Mouse (Mus musculus) cerebellum, postnatal 14 days (tissue): ENCODE data around the gene Ikzf1.
A peak's percentile ranks its signal among the peaks of the same experiment; 100 is the strongest.

Source experiments
- DNase-seq, 2 experiments: peaks; one replicate each; pipeline ENCODE4 v3.0.0; 2021; ENCODE audit warnings: mixed read lengths in 2 of 2

The Ikzf1 gene

GRCm38 (mm10) chr11:11809404-11810175 lies 124.8 kb downstream of the Ikzf1 start:
- no peak for DNase-seq

GRCm38 (mm10) chr11:11811906-11812480 lies 127.2 kb downstream of the Ikzf1 start:
- peak; percentile 82 for DNase-seq

- no peak for DNase-seq
Observed at GRCm38 (mm10) chr11:11815737-11816136, 130.9 kb downstream of the Ikzf1 start.

- DNase-seq = no peak
Observed at GRCm38 (mm10) chr11:11818797-11819196, 134.0 kb downstream of the Ikzf1 start.

GRCm38 (mm10) chr11:11819206-11819605 lies 134.4 kb downstream of the Ikzf1 start:
- DNase-seq = no peak

- peak; percentile 87 to 89 for DNase-seq
Observed at GRCm38 (mm10) chr11:11820251-11820650, 135.4 kb downstream of the Ikzf1 start.

GRCm38 (mm10) chr11:11820737-11821136 lies 135.9 kb downstream of the Ikzf1 start:
- no peak for DNase-seq

GRCm38 (mm10) chr11:11821387-11821975 lies 136.7 kb downstream of the Ikzf1 start:
- peak in 1 of 2 experiments; percentile 40 for DNase-seq
